In the genomic region with DNA sequence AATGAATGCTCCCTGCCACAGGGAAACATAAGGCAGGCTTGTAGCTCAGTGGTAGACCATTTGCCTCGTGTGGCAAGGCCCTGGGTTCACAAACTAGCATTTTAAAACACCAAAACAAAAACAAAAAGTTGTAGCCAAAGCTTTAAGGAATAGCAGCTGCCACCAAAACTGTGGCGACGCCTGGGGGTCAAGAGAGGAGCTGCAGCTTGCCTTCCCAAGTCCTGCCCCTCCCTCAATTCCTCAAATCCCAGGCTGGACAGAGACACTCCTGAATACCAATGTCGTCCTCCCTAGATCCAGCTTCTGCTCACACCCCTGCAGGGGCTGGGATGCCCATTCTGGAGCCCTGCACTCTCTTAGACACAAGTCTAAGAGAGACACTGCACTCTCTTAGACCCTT, we compare ENCODE assay signal across 13 mouse cellular contexts. TPM values are rescaled to one million over a fixed set of nuclear protein-coding genes. Genes with fewer than 3 reads are reported as not detected.
DNase-seq lines count a peak whose midpoint lies in the region; ATAC-seq and TF ChIP-seq lines count a peak whose summit lies in the region.
"Had no signal": no experiment of that assay in that cellular context is flagged by ENCODE, and none has a peak within 500 bp of the region (broad histone marks: within the 10 kb centered on the region; RNA-seq: fewer than 3 reads in every experiment).

No protein-coding gene starts in this region.

- H3K4me1 ChIP-seq in kidney, embryonic 16.5 days (ENCODE audit: insufficient read depth, low read length), result no peaks in the 10 kb centered on the region
- H3K4me1 ChIP-seq in CH12.LX (ENCODE audit: control insufficient read depth in 1 of 2, insufficient read depth in 2 of 2), result peaks cover 14 to 37% of the 10 kb centered on the region in 2 experiments
- no peaks in the 10 kb centered on the region for H3K4me1 ChIP-seq in ES-Bruce4 (ENCODE audit: control insufficient read depth, insufficient read depth, low read length)
- peaks cover 8% of the 10 kb centered on the region for H3K4me1 ChIP-seq in neural tube, embryonic 15.5 days
- H3K4me1 ChIP-seq: liver, embryonic 13.5 days had no signal

- H3K4me3 ChIP-seq in kidney, embryonic 16.5 days (ENCODE audit: low read length), result no peak overlapping the region
- H3K4me3 ChIP-seq in CH12.LX (replicated peaks in 1 of 3; ENCODE audit: low read depth in 2 of 3, low read length in 2 of 3, poor library complexity in 1 of 3) (no peak overlapping the region), ES-Bruce4 (ENCODE audit: low read depth, low read length) (no peak overlapping the region)
- no peak overlapping the region for H3K4me3 ChIP-seq in neural tube, embryonic 15.5 days (replicated peaks)
- H3K4me3 ChIP-seq: hindbrain, embryonic 15.5 days; liver, embryonic 13.5 days; myocyte had no signal

- TF ChIP-seq RAD21 in CH12.LX (IDR thresholded peaks at IDR 0.05; ENCODE audit: low read depth, low read length), result peak; percentile 28

- H3K79me2 ChIP-seq in CH12.LX (replicated peaks; ENCODE audit: control insufficient read depth, extremely low read depth, insufficient read depth, poor library complexity, severe bottlenecking), result no peaks in the 10 kb centered on the region

- TF ChIP-seq CTCF in CH12.LX (conservative IDR thresholded peaks at IDR 0.05 in 1 of 2, IDR thresholded peaks at IDR 0.05 in 1 of 2; ENCODE audit: low read depth in 2 of 2, low read length in 2 of 2), result peak; percentile 57 to 59
- TF ChIP-seq CTCF in ES-Bruce4 (IDR thresholded peaks at IDR 0.05; ENCODE audit: low read depth, low read length), result peak; percentile 69

- WGBS in kidney, embryonic 16.5 days, result 4% methylated on average over 4 of the region's 4 CpGs
- 6% methylated on average over 4 of the region's 4 CpGs for WGBS in neural tube, embryonic 15.5 days

- no peak for TF ChIP-seq EP300 in CH12.LX (IDR thresholded peaks at IDR 0.05; ENCODE audit: low read length)
- no peak for TF ChIP-seq EP300 in ES-Bruce4 (IDR thresholded peaks at IDR 0.05; ENCODE audit: insufficient read depth, low read depth, low read length)

- in situ Hi-C loops in CH12.LX (cut with MboI; ENCODE audit: low pct_ligation_motif_present, low pct_unique_long_range_greater_than_20kb, low sequenced_read_pairs), result no loop called here

- no peak for ATAC-seq in kidney, embryonic 16.5 days (ENCODE audit: low FRiP score, low TSS enrichment)
- no peak for ATAC-seq in neural tube, embryonic 15.5 days (ENCODE audit: low FRiP score)

- no peak overlapping the region for H3K9ac ChIP-seq in kidney, embryonic 16.5 days (replicated peaks; ENCODE audit: low read length)
- H3K9ac ChIP-seq in CH12.LX (ENCODE audit: insufficient read depth, low read depth) (no peak overlapping the region), ES-Bruce4 (ENCODE audit: low read depth, poor library complexity, severe bottlenecking) (no peak overlapping the region)
- no peak overlapping the region for H3K9ac ChIP-seq in neural tube, embryonic 15.5 days (replicated peaks)
- H3K9ac ChIP-seq: hindbrain, embryonic 15.5 days; liver, embryonic 13.5 days had no signal

- dilution Hi-C loops in CH12.LX (cut with MboI; ENCODE audit: extremely low pct_ligation_motif_present, extremely low pct_unique_long_range_greater_than_20kb, low sequenced_read_pairs), result no loop called here

- peak; percentile 58 to 62 for DNase-seq in kidney, postnatal 4 days
- DNase-seq in CH12.LX (ENCODE audit: extremely low read depth), result no peak
- peak; percentile 30 for DNase-seq in forelimb bud, embryonic 11.5 days (ENCODE audit: low read depth, low spot score)
- DNase-seq in ovary, adult 18-20 months (ENCODE audit: low spot score), result no peak
- DNase-seq: liver, embryonic 13.5 days; right cerebral cortex, postnatal 14 days had no signal

- no peak overlapping the region for H3K4me2 ChIP-seq in kidney, embryonic 16.5 days (replicated peaks; ENCODE audit: low read depth, low read length)
- H3K4me2 ChIP-seq in CH12.LX (ENCODE audit: insufficient read depth, low read depth, poor library complexity, severe bottlenecking), result no peak overlapping the region
- H3K4me2 ChIP-seq in neural tube, embryonic 15.5 days, result no peak overlapping the region
- H3K4me2 ChIP-seq: hindbrain, embryonic 15.5 days; liver, embryonic 13.5 days had no signal

- no peaks in the 10 kb centered on the region for H3K36me3 ChIP-seq in kidney, embryonic 16.5 days (ENCODE audit: insufficient read depth, low read length)
- H3K36me3 ChIP-seq in CH12.LX (replicated peaks in 1 of 2; ENCODE audit: control insufficient read depth in 1 of 2, insufficient read depth in 1 of 2, low read length in 1 of 2) (no peaks in the 10 kb centered on the region), ES-Bruce4 (ENCODE audit: control insufficient read depth, insufficient read depth, low read length, poor library complexity, severe bottlenecking) (no peaks in the 10 kb centered on the region)
- no peaks in the 10 kb centered on the region for H3K36me3 ChIP-seq in neural tube, embryonic 15.5 days
- H3K36me3 ChIP-seq: hindbrain, embryonic 15.5 days; liver, embryonic 13.5 days had no signal

- no peak for TF ChIP-seq POLR2A in CH12.LX (IDR thresholded peaks at IDR 0.05; ENCODE audit: low read depth, low read length)
- no peak for TF ChIP-seq POLR2A in ES-Bruce4 (IDR thresholded peaks at IDR 0.05; ENCODE audit: insufficient read depth, low read length)

- H3K27me3 ChIP-seq in kidney, embryonic 16.5 days (ENCODE audit: insufficient read depth, low read length), result no peaks in the 10 kb centered on the region
- H3K27me3 ChIP-seq in CH12.LX (replicated peaks), result peaks cover 62% of the 10 kb centered on the region
- H3K27me3 ChIP-seq in ES-Bruce4 (ENCODE audit: control insufficient read depth, insufficient read depth, low read length, poor library complexity, severe bottlenecking), result no peaks in the 10 kb centered on the region
- no peaks in the 10 kb centered on the region for H3K27me3 ChIP-seq in neural tube, embryonic 15.5 days (replicated peaks)

- H3K27ac ChIP-seq in kidney, embryonic 16.5 days (ENCODE audit: low read length), result no peak overlapping the region
- H3K27ac ChIP-seq in CH12.LX (ENCODE audit: insufficient read depth, low read depth), result no peak overlapping the region
- no peak overlapping the region for H3K27ac ChIP-seq in ES-Bruce4 (ENCODE audit: insufficient read depth, low read length)
- no peak overlapping the region for H3K27ac ChIP-seq in neural tube, embryonic 15.5 days (replicated peaks)
- H3K27ac ChIP-seq: hindbrain, embryonic 15.5 days; liver, embryonic 13.5 days had no signal

- H3K9me3 ChIP-seq in kidney, embryonic 16.5 days (ENCODE audit: low read length), result no peaks in the 10 kb centered on the region
- H3K9me3 ChIP-seq in CH12.LX (replicated peaks; ENCODE audit: low read length), result no peaks in the 10 kb centered on the region
- no peaks in the 10 kb centered on the region for H3K9me3 ChIP-seq in ES-Bruce4 (replicated peaks; ENCODE audit: control insufficient read depth, insufficient read depth, low read length, poor library complexity, severe bottlenecking)
- no peaks in the 10 kb centered on the region for H3K9me3 ChIP-seq in neural tube, embryonic 15.5 days (replicated peaks)
- H3K9me3 ChIP-seq: hindbrain, embryonic 15.5 days; liver, embryonic 13.5 days had no signal

TF ChIP-seq in CH12.LX, 34 proteins besides CTCF, POLR2A, EP300 and RAD21:
- no peak for TF ChIP-seq MAZ (IDR thresholded peaks at IDR 0.05; ENCODE audit: low read depth, low read length)
- no peak for TF ChIP-seq MEF2A (IDR thresholded peaks at IDR 0.05; ENCODE audit: borderline replicate concordance, low read depth, low read length)
- TF ChIP-seq SMC3 (IDR thresholded peaks at IDR 0.05; ENCODE audit: low read depth, low read length), result peak; percentile 48

RNA-seq across cellular contexts. Expression of gene Edn2, which starts 25.9 kb away (rescaled TPM):
- polyA plus RNA-seq in kidney, embryonic 16.5 days (2015; fragmentation: Nextera tagmentation; extraction: Ambion mirVana), result 0.10 TPM in 1 of 2 replicates, not detected in the other
- total RNA-seq in CH12.LX (2012; rRNA removed) (not detected in 2 replicates), CH12.LX (2014; rRNA removed) (not detected in 2 replicates)
- polyA plus RNA-seq in CH12.LX (2012; ENCODE audit: insufficient read length, low read depth) (not detected in 2 replicates), ES-Bruce4 (2011; ENCODE audit: insufficient read depth, insufficient read length, low read depth, missing spikeins) (0.42 TPM in 1 of 2 replicates, not detected in the other)
- polyA plus RNA-seq in neural tube, embryonic 15.5 days (2015; fragmentation: Nextera tagmentation; extraction: Ambion mirVana), result 0.14 and 1.3 TPM in 2 replicates
- total RNA-seq: granulocyte monocyte progenitor cell, adult 5-6 weeks; layer of hippocampus, adult 18-20 months had no signal
- polyA plus RNA-seq: myocyte had no signal

Comparison
In these comparisons a context has a peak if more than half of its experiments do, and no peak if none do; other contexts are left out.
1. DNase-seq: peak in kidney, postnatal 4 days (2 of 2) and forelimb bud, embryonic 11.5 days (single experiment); none in CH12.LX (single experiment) and ovary, adult 18-20 months (single experiment).